Mouse (Mus musculus): ENCODE measurements around the gene Rab17.

GRCm38 (mm10) chr1:90953688-90954087, 15.8 kb downstream of the Rab17 start:
- TF ChIP-seq CTCF (IDR thresholded peaks at IDR 0.05; ENCODE audit: insufficient read depth, low read depth, low read length) (no peak), POLR2A (IDR thresholded peaks at IDR 0.05; ENCODE audit: insufficient read depth, low read depth, low read length) (no peak)
